ENCODE assay signal across 21 mouse cellular contexts in the genomic region with DNA sequence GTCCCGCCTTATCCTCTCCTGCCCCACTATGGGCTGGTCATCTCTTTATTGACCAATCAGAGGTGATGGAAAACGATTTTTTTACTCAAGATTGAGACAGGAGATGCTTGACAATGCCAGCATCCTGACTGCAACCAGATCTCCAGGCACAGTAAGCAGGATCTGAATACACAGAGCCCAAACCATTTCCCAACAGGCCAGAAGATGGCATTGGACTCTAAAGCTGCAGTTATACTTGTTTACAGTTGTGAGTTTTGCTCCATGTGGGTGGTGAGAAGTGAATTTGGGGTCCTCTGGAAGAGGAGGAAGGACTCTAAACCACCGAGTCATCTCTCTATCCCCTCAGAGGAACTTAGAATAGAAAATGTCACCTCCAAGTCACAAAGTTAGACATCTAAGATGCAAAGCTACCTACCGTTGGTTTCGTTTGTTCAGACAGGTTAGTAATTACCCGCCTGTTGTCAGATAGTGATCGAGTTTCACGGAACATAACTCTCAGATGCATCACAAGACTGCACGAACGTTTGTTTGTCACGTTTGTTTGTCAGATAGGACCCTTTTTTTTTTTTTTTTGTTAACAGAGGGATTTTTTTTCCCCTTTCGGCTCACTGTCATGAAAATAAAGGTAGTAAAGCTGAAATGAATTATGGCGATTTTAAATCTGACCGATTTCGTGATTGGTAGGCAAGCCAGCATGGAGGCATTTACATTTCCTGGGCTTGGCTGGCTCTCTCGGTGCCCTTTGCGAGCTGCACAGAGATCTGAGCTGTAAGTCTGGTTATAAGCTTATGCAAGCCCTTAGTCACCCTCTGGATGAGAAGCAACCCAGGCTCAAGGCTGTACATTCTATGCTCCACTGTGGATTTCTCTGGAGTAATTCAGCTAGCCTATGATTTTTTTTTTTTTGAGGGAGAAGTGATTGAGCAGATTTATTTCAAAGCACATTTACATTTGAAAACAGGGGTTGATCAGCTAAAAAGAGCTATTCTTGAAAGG. TPM values are rescaled to one million over a fixed set of nuclear protein-coding genes. Genes with fewer than 3 reads are reported as not detected.
DNase-seq lines count a peak whose midpoint lies in the region; ATAC-seq and TF ChIP-seq lines count a peak whose summit lies in the region.
"Had no signal": no experiment of that assay in that cellular context is flagged by ENCODE, and none has a peak within 500 bp of the region (broad histone marks: within the 10 kb centered on the region; RNA-seq: fewer than 3 reads in every experiment).

No protein-coding gene starts in this region.

- no peaks in the 10 kb centered on the region for H3K27me3 ChIP-seq in liver, embryonic 14.5 days (ENCODE audit: control insufficient read depth, insufficient read depth, low read length)
- H3K27me3 ChIP-seq in liver, embryonic 11.5 days (replicated peaks; ENCODE audit: control insufficient read depth, insufficient read depth, low read length) = no peaks in the 10 kb centered on the region
- H3K27me3 ChIP-seq in thymus, adult 2 months (ENCODE audit: control insufficient read depth, insufficient read depth, low read length) = no peaks in the 10 kb centered on the region
- H3K27me3 ChIP-seq: embryonic facial prominence, embryonic 15.5 days; heart, embryonic 15.5 days; kidney, embryonic 15.5 days; limb, embryonic 13.5 days had no signal

- no peaks in the 10 kb centered on the region for H3K36me3 ChIP-seq in liver, embryonic 14.5 days (replicated peaks; ENCODE audit: control insufficient read depth, insufficient read depth, low read depth)
- no peaks in the 10 kb centered on the region for H3K36me3 ChIP-seq in liver, embryonic 11.5 days (ENCODE audit: control insufficient read depth, insufficient read depth, low read length)
- H3K36me3 ChIP-seq in thymus, adult 2 months (ENCODE audit: control insufficient read depth, insufficient read depth, low read length) = no peaks in the 10 kb centered on the region
- H3K36me3 ChIP-seq: embryonic facial prominence, embryonic 15.5 days; forebrain, embryonic 10.5 days; heart, embryonic 15.5 days; kidney, embryonic 15.5 days; limb, embryonic 13.5 days; midbrain, embryonic 10.5 days had no signal

- TF ChIP-seq CTCF in liver, embryonic 14.5 days (IDR thresholded peaks at IDR 0.05; ENCODE audit: low read depth) = peak; percentile 31; the same call in 1 of the 2 replicates
- TF ChIP-seq CTCF in brain, embryonic 14.5 days (IDR thresholded peaks at IDR 0.05; ENCODE audit: borderline replicate concordance, extremely low read depth, insufficient read depth, insufficient read length) = no peak
- no peak for TF ChIP-seq CTCF in thymus, adult 2 months (IDR thresholded peaks at IDR 0.05; ENCODE audit: borderline replicate concordance, control insufficient read depth, extremely low read depth, insufficient read depth, low read length, poor library complexity)

- H3K27ac ChIP-seq in liver, embryonic 14.5 days = no peak overlapping the region
- H3K27ac ChIP-seq in liver, embryonic 11.5 days (ENCODE audit: low read depth, low read length) = no peak overlapping the region
- H3K27ac ChIP-seq in thymus, adult 2 months (ENCODE audit: control insufficient read depth, insufficient read depth, low read length) = no peak overlapping the region
- H3K27ac ChIP-seq: embryonic facial prominence, embryonic 15.5 days; forebrain, embryonic 10.5 days; heart, embryonic 15.5 days; kidney, embryonic 15.5 days; limb, embryonic 13.5 days; midbrain, embryonic 10.5 days had no signal

- H3K9ac ChIP-seq in liver, embryonic 14.5 days (replicated peaks) = no peak overlapping the region
- H3K9ac ChIP-seq in liver, embryonic 11.5 days (ENCODE audit: low read depth, low read length) = no peak overlapping the region
- H3K9ac ChIP-seq: embryonic facial prominence, embryonic 15.5 days; heart, embryonic 15.5 days; kidney, embryonic 15.5 days; limb, embryonic 13.5 days had no signal

- no peaks in the 10 kb centered on the region for H3K9me3 ChIP-seq in liver, embryonic 14.5 days (ENCODE audit: control insufficient read depth, low read length)
- no peaks in the 10 kb centered on the region for H3K9me3 ChIP-seq in liver, embryonic 11.5 days (ENCODE audit: control insufficient read depth, low read length)
- H3K9me3 ChIP-seq: embryonic facial prominence, embryonic 15.5 days; forebrain, embryonic 10.5 days; heart, embryonic 15.5 days; kidney, embryonic 15.5 days; limb, embryonic 13.5 days; midbrain, embryonic 10.5 days had no signal

- peak; percentile 23 for DNase-seq in CD4-positive, CD25-positive, alpha-beta regulatory T cell, adult 2 months (ENCODE audit: low read depth, low spot score)
- DNase-seq in heart, adult 11 months = peak; percentile 67
- DNase-seq in heart, adult 8-10 months (ENCODE audit: low spot score) = no peak
- no peak for DNase-seq in liver, embryonic 14.5 days (ENCODE audit: low read depth in 3 of 3, low spot score in 3 of 3)
- DNase-seq in liver, embryonic 11.5 days (ENCODE audit: low spot score) = no peak
- DNase-seq in brain, embryonic 14.5 days (ENCODE audit: low read depth) = peak; percentile 41
- DNase-seq in thymus, adult 2 months = no peak
- DNase-seq: cerebellum, adult 9-11 months; embryo, embryonic 11 days; gastrocnemius, postnatal 36 days; lung, adult 2 months; lung, postnatal 4 days had no signal

- H3K4me3 ChIP-seq in liver, embryonic 14.5 days (ENCODE audit: insufficient read depth in 1 of 2, low read depth in 2 of 2, low read length in 2 of 2) = no peak overlapping the region
- no peak overlapping the region for H3K4me3 ChIP-seq in liver, embryonic 11.5 days (ENCODE audit: low read depth, low read length)
- no peak overlapping the region for H3K4me3 ChIP-seq in thymus, adult 2 months (ENCODE audit: control insufficient read depth, insufficient read depth, low read length)
- H3K4me3 ChIP-seq: embryonic facial prominence, embryonic 15.5 days; forebrain, embryonic 10.5 days; heart, embryonic 15.5 days; kidney, embryonic 15.5 days; limb, embryonic 13.5 days; midbrain, embryonic 10.5 days had no signal

- H3K4me2 ChIP-seq in liver, embryonic 14.5 days (ENCODE audit: low read depth) = no peak overlapping the region
- no peak overlapping the region for H3K4me2 ChIP-seq in liver, embryonic 11.5 days
- H3K4me2 ChIP-seq: embryonic facial prominence, embryonic 15.5 days; heart, embryonic 15.5 days; kidney, embryonic 15.5 days; limb, embryonic 13.5 days had no signal

- WGBS in liver, embryonic 14.5 days (ENCODE audit: insufficient replicate concordance) = 59% methylated on average over 17 of the region's 17 CpGs
- WGBS in liver, embryonic 11.5 days = 70% methylated on average over 17 of the region's 17 CpGs
- 83% methylated on average over 17 of the region's 17 CpGs for WGBS in thymus, adult 2 months

- H3K4me1 ChIP-seq in liver, embryonic 14.5 days (replicated peaks; ENCODE audit: control insufficient read depth in 2 of 2, insufficient read depth in 2 of 2, low read length in 1 of 2) = peaks cover 0 to 2% of the 10 kb centered on the region in 2 experiments; a peak in 1 of 4 replicates
- no peaks in the 10 kb centered on the region for H3K4me1 ChIP-seq in liver, embryonic 11.5 days (replicated peaks; ENCODE audit: control insufficient read depth, insufficient read depth, low read length)
- H3K4me1 ChIP-seq in thymus, adult 2 months (replicated peaks; ENCODE audit: control insufficient read depth, insufficient read depth, low read length) = no peaks in the 10 kb centered on the region
- H3K4me1 ChIP-seq: embryonic facial prominence, embryonic 15.5 days; heart, embryonic 15.5 days had no signal

- no peak for ATAC-seq in CD4-positive, CD25-positive, alpha-beta regulatory T cell, adult 4 months
- ATAC-seq in liver, embryonic 14.5 days (ENCODE audit: insufficient read depth) = no peak
- ATAC-seq in liver, embryonic 11.5 days (replicated peaks; ENCODE audit: low FRiP score) = no peak
- ATAC-seq: inflammation-experienced regulatory T-cells, adult 6 months had no signal

- no peak for TF ChIP-seq EP300 in liver, embryonic 14.5 days (IDR thresholded peaks at IDR 0.05; ENCODE audit: low read depth)

- no peak for TF ChIP-seq POLR2A in brain, embryonic 14.5 days (IDR thresholded peaks at IDR 0.05; ENCODE audit: borderline replicate concordance, extremely low read depth, insufficient read depth, insufficient read length, poor library complexity, severe bottlenecking)
- TF ChIP-seq POLR2A in thymus, adult 2 months (IDR thresholded peaks at IDR 0.05; ENCODE audit: control insufficient read depth, extremely low read depth, insufficient read depth, low read length, poor library complexity) = no peak

RNA-seq across cellular contexts. Expression of gene Lipc, which starts 14.3 kb away (rescaled TPM):
- not detected for polyA plus RNA-seq in CD4-positive, CD25-positive, alpha-beta regulatory T cell, adult 4 months (2017; shearing (Covaris generic))
- under 1 TPM in 1 of 4 experiments, not detected in 3; 0.26 TPM for total RNA-seq in heart, adult 8-10 months (2022)
- polyA plus RNA-seq in liver, embryonic 14.5 days (2012; rRNA removed) = 19.3 and 22.4 TPM in 2 replicates
- 26.8 and 30.3 TPM in 2 replicates for polyA plus RNA-seq in liver, embryonic 14.5 days (2014; fragmentation: Nextera tagmentation; extraction: Ambion mirVana)
- polyA plus RNA-seq in liver, embryonic 11.5 days (2014; fragmentation: Nextera tagmentation; extraction: Ambion mirVana) = 15.0 and 16.7 TPM in 2 replicates
- 0.09 and 0.16 TPM in 2 replicates for polyA plus RNA-seq in brain, embryonic 14.5 days (2012; rRNA removed)
- polyA plus RNA-seq in thymus, adult 2 months (2012; rRNA removed) = 0.98 and 1.2 TPM in 2 replicates
- total RNA-seq: gastrocnemius, postnatal 36 days; neutrophil, adult 5-6 weeks had no signal
- polyA plus RNA-seq: forebrain, embryonic 10.5 days; inflammation-experienced regulatory T-cells, adult 6 months; limb, embryonic 13.5 days; midbrain, embryonic 10.5 days had no signal

Comparison
In these comparisons a context has a peak if more than half of its experiments do, and no peak if none do; other contexts are left out.
1. DNase-seq: peak in CD4-positive, CD25-positive, alpha-beta regulatory T cell, adult 2 months (single experiment), heart, adult 11 months (single experiment) and brain, embryonic 14.5 days (single experiment); none in heart, adult 8-10 months (single experiment), liver, embryonic 14.5 days (0 of 3), liver, embryonic 11.5 days (single experiment) and thymus, adult 2 months (single experiment).